Mouse (Mus musculus): ENCODE measurements around the gene Acot7.

The Acot7 gene

DNA sequence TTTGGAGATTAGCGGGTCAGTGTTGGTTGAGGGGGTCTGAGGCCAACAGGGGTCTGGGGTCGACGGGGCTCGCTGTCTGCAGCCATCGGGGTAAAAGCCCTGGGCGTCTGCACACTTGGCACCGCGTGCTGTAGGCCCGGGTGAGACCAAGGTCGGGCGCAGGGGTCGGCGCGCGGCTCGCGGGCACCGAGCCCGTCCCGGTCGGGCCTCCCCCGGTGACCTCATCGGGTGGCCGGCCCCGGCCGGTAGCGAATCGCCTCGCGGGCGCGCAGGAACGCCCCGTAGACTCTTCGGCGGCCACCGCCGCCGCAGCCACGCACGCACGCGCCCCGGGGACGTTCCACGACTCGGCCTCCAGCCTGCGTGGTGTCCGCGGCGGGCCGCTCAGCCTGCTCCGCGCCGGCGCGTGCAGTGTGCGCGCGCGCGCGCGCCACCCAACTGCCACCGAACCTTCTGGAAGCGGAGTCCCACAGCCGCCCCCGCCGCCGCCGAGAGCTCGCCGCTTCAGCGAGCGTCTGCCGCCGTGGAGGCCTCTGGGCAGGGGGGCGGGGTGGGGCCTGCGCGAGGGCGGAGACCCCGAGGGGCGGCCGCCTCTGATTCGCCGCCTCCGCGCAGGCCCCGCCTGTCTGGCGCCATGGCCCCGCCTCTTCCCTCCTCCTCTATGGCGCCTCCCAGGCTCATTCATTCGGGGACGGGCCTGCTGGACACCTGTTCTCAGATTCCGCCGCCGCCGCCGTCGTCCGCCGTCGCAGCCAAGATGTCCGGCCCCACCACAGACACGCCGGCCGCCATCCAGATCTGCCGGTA, at the start of gene Acot7:
Gene Acot7, plus strand, starts transcription at position 598 of the 807 bp plus-strand sequence.
- peak; percentile 93 for DNase-seq

DNA sequence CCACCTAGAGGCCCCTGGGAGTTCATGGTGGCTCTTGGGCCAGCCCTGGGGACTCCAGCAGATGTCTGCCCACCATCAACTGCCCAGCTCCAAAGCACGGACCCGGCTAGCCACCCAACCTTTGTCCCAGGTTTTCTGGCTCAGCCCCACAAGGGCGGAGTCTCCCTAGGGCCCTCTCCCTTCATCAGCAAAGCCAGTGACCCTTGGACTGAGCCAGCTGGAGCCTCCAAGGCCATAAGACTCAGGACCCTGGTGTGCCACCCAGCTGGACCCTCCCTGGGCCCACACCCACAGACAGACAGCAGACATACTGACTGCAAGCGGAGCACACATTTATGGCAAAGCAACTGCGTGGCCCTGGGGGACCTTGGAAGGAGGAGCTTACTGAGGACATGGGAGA, 49.1 kb upstream of the Acot7 start:
- no peak for DNase-seq

DNA sequence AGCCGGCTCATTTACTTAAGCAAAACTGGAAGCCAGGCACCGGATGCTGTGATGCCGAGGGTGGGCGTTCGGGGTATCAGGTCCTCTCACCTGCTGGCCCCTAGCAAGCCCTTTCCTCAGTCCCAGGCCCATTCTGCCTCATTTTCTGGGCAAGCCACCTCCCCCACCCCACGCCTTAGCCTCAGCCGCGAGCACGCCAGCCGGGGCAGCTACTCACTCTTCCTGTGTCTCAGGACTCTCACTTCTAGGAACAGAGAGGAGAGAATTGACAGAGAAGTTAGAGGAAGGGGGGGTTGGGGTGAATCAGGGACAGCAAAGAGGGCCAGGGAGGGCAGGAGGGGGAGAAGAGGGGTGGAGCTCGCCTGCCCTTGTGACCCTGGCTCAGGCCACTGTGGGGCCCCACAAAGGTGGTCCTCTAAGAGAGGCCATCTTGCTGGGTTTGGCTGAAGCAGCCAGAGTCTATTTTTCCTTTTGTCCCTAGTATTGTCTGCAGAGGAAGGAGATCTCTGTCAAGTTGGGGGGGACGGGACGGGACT, 48.5 kb upstream of the Acot7 start:
- DNase-seq = no peak

DNA sequence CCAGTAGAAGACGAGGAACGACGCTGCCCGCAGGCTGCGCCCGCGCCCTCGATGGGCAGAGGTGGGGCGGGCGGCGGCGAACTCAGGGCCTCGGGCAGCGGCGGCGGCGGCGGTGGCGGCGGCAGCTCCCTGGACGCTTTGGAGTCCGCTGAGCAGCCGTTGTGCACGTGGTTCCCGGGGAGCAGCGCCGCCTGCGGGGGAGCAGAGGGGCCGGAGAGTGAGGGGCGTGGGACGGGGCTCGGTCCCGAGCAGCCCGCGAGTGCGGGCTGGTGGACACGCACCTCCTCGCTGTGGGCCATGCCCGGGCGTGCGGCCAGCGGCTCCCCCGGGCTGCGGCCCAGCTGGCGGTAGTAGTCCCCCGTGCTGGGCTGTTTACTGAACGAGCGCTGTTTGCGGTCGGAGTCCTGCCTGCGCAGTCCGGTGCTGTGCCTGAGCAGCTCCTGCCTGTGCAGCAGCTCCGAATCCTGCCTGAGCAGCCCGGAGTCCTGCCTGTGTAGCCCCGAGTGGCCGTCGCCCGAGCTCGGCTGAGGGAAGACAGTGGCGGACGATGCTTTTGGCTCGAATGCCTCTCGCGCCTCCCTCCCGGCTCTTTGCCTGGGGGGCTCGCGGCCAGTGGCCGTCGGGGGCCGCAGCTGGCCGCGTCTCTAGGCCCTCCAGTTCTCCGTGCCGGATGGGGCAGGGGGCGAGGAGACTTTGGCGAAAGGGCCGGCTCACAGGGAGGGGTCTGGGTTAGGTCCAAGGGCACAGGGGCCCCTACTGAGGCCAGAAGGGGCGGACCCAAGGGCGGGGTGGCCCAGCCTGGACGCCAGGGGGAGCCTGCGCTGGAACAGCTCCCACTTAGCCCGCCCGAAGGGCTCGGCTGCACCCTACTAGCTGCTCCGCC, 46.9 kb upstream of the Acot7 start:
- DNase-seq = no peak

DNA sequence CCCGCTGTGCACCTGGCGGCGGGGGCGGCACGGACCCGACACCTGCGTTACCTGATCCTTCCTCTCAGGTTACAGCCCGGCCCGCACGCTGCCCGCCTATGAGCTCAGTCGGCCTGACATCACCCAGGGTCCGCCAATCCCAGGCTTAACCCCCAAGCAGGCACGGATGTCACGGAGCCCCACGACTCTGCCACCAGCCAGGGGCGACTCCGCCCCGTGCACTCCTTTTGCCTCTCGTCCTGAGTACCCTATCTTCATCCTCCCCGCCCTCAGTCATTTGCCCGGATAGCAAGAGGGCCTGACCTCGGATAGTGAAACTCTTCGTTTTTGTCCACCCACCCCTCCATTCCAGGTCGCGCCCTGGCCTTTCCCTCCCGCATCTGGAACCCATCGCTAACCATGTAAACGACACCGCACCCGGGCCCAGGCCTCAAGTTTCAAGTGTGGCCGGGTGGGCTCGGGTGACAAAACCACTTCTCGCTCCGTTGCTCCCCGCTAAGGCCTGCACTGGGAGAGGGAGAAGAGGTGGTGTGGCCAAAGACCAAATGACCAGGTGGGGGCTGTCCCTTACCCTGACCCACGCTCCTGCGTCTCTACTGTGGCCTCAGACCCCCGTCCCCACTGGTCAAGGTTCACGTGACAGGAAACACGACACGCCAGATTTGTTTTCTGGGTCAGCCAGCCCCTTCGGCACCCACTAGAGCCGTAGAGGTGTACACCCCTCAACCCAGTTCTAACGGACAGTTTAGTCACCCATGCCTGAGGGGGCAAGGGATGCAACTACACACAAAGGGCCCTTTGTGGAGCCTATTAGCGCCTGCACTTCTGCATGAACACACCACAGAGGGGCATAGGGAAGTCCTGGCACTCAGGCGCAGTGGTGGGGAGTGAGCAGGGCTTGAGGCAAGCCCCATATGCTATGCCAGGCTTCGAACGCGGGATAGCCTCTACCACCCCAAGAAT, 45.8 kb upstream of the Acot7 start:
- DNase-seq = no peak

DNA sequence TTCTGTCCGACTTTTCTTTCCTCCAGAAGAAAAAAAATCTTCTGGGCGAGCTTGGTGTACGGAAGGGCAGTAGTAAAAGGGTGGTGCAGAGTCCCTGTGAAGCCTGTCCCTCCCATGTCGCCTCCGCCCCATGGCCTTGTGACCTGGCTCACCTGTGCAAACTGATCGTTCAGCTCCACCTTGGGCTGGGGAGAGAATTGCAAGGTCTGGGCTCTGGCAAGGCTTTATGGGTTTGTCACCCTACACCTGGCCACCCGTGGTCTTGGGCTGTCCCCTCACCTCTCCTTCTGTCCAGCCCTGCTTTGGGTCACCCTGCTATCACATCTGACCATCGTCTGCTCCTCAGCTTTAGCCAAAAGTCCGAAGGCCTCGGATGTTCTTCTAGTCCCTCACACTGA, 45.2 kb upstream of the Acot7 start:
- DNase-seq = no peak

DNA sequence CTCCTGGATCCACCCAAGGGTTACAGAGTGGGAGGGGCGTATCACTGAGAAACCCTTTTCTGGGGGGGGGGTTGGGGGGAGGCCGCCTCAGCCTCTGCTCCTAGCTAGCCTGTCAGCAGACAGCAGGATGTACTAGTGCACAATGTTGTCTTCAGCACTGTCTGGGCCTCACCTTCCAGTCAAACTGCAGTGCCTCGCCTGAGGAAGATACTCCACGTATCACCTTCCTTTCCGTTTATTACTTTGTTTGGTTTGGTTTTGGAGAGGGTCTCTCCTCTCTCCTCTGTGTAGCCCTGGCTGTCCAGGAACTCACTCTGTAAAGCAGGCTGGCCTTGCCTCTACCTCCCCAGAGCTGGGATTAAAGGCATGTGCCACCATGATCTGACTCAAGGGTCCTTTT, 44.7 kb upstream of the Acot7 start:
- DNase-seq = no peak

DNA sequence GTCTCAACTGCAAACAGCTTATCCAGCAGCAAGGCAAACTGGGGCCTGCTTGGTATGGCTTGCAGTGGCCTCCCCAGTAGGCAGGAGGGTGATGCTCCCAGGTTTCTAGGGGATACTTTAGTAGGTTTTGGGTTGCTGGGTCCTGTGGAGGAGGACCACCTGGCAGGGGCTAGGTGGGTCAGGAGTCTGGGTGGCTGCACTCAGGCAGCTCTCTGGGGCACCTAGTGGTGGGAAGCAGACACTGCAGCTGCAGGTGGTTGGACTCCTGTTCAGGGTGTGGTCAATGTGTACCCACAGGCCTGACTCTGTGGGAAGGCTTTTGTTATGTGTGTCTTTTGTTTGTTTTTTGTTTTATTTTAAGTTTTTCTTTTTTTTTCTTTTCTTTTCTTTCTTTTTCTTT, 43.4 kb upstream of the Acot7 start:
- no peak for DNase-seq

DNA sequence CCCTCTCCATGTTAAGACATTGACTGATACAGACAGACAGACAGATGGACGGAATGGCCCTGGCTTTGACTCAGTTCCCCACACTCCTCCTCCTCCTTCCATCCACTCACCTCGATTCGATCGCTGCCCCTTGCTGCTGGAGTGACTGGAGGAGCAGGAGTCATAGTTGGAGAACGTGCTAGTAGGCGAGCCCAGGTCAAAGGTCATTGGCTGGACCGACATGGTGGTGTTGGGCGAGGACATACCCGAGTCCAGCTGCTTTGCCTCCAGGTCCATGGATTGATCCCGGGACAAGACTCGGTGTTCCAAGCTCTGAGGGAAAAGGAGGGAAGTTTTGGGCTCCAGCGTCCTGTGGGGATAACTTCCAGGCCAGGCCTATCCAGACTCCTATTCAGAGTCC, 42.6 kb upstream of the Acot7 start:
- no peak for DNase-seq

DNA sequence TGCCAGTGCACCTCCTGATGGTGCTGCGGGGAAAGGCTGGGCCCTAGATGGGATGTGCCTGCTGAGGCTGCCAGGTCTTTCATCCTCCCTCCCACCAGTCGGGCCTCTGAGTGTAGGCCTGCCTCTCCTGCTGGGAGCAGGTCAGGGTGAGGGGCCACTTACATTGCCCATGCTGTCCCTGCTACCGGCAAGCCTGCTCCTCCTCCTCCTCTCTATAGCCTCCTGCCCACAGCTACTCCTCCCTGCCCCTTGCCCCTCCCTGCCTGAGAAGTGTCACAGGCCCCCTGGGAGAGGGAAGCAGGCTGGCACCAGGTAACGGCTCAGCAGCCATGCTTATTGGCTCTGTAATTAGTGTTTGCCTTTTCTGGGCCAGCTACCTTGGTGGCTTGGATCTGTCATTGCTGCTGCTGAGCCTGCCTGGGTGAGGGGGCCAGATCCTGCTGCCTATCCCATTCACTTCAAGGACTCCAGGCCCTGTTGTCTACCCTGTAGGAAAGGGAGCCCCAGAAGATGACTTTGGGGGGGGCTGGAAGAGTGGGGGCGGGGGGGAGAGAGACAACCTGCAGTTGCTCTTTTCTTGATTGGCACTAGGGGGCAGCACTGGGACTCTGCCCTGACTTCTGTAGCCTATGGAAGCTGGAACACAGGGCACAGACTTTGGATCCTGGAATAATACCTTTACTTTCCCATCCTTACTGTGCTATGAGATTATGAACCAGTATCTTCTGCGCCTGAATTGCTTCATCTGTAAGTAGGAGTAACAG, 41.6 kb upstream of the Acot7 start:
- no peak for DNase-seq

DNA sequence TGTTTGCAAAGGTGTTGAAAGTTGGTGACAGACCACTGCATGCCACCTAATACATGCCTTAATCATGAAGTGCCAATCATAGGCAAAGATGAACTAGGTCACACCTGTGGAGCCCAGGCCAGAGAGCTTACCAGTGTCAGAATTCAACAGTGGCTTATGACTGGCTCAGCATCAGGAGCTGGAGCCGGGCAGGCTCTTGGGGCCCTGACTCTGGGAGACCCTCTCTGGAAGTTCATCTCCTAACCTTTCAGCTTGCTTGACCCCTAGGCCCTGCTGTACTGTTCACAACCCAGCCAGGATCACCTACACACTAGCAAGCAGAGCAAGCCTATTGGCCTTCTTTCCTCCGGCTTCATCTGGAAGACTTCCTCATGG, 41.1 kb upstream of the Acot7 start:
- no peak for DNase-seq

DNA sequence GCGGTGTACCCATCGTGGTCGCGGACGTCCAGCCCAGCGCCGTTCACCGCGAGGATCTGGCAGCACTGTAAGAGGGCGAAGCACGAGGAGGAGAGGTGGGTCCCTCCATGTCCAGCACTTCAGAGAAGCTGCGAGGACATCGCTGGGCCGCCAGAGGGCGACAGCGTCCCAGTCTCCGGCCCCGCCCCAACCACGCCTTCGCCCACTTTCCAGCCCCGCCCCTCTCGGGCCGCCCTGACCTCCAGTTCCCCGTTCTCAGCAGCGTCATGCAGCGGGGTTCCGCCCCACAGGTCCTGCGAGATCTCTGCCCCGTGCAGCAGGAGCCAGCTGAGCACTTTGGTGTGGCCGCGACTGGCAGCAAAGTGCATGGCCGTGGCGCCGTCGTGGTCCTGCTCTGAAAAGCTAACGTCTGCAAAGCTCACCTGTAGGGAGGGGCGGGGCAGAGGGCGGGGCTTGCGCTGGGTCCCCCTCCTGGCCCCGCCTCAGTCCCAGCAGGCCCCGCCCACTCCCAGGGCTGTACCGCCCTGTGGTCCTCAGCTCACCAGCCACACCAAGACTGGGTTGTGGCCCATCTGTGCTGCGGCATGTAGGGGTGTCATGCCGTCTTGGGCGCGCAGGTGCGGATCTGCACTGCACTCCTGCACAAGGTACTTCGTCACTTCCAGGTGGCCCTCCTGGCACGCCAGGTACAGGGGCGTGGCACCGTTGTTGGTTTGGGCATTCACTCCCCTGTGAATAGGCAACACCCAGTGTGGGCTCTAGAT, 39.3 kb upstream of the Acot7 start:
- peak; percentile 80 for DNase-seq

DNA sequence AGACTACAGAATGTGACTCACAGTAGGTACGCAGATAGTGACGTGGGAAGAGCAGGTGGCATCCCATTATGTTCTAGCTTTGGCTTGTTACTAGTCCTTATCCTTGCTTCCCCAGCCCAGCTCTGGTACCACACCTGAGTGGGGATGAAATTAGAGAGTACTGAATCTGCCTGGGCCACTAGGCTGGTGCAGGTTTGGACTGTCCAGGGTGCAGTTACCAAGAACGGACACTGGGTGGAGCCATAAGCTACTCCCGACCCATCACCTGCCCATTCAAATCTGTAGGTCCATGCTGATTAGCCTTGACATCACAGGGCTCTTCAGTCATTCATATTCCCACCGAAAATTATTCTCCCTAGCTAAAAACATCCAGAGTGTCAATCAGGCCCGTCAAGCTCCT, 37.5 kb upstream of the Acot7 start:
- no peak for DNase-seq

DNA sequence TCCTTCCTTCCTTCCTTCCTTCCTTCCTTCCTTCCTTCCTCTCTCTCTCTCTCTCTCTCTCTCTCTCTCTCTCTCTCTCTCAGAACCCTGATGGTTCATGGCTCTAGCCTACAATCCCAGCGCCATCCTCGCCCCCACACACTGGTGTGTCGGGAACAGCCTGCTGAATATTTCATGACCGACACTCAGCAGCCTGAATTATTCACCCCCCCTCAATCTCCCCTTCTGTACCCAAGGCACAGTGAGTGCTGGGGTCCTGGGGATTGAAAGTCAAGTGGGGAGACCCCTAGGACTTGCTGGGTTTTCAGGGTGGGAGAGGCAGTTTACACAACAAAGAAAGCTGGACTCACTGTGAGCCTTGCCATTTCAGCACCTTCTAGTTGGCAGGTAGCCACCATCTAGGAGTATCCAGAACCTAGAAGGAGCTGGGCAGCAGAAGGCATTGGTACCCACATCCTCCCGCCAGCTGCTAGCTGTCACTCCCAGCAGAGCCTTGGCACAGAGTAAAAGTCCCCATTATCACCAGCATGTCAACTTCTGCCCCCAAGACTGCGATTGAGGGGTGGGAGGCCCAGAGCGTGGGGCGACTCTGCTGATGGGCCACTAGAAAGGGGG, 36.3 kb upstream of the Acot7 start:
- DNase-seq = no peak

DNA sequence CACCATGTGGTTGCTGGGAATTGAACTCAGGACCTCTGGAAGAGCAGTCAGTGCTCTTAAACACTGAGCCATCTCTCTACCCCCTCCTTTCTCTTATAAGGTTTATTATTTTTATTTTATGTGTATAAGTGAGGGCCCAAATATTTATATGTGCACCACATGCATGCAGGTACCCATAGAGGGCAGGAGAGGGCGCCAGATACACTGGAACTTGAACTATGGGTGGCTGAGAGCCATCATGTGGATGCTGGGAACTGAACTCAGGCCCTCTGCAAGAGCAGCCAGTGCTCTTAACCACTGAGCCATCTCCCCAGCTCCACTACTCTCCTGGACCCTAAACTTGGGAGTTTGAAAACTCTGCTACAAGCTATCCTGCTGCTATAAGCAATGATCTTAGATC, 34.3 kb upstream of the Acot7 start:
- no peak for DNase-seq

DNA sequence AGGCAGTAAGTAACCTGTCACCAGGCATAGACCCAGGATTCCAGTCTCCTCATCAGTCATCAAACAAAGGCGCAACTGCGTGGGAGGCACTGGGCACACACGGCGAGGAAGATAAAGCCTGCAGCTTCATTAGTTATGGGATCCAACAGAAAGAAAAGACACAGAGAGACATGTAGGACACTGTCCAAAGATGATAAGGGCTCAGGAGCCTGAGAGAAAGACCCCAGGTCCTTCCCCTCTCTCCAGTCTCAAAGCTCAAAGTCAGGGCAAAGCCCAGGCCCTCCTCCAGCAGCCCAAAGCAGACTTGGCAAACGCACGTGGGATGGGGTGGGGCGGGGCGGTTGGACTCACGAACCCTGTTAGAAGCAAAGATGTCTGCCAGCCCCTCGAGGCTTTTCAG, 32.5 kb upstream of the Acot7 start:
- no peak for DNase-seq

DNA sequence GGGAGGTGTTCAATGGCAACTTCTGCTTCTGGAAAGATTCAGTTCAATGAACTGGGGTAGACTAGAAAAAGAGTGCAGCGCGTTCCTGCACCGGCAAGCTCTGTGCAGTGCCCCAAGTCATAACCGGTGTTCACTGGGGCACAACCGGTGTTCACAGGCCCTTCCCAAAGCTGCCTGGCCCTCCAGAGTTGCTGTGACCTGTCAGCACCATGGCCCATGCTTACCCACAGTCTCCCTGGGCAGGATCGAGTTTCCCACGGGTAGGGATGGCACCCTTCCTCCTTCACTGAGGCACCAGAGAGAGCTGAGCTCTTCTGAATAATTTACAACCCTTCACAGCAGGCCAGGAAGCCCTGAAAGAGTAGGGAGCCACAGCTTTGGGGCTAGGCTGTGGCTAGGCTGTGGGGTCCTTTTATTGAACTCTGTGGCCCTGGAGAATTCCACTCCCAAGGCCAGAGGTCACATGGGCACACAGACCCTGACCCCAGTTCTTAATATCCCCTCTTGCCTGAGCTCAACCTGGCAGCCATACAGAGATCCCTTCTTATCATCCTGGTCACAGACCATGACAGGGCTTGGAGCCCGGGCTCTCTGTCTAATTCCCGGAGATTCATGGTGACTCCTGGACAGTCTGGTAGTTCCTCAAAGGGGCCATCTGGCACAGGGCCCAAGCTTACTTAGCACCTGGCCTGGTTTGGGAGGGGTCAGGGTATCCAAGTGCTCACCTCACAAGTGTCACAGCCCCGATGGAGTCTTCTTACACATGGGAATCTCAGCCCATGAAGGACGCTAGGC, 31.7 kb upstream of the Acot7 start:
- no peak for DNase-seq

DNA sequence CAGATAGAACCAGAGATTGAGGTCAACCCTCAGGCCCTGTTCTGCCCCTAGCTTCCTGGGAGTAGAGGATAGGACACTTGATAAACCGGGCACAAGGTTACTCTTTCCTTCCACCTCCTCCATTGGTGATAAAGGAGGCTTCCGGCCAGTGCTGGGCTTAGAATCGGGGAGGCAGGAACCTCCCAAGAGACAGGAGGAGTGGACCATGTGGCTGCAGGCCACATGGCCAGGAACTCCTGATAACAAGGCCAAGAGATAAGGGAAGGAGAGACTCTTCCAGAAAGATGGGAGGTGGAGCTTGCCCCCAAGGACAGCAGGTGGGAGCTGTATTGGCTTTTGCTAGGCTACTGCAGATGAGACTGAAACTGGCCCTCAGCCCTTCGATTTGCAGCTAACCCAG, 27.4 kb upstream of the Acot7 start:
- DNase-seq = no peak

DNA sequence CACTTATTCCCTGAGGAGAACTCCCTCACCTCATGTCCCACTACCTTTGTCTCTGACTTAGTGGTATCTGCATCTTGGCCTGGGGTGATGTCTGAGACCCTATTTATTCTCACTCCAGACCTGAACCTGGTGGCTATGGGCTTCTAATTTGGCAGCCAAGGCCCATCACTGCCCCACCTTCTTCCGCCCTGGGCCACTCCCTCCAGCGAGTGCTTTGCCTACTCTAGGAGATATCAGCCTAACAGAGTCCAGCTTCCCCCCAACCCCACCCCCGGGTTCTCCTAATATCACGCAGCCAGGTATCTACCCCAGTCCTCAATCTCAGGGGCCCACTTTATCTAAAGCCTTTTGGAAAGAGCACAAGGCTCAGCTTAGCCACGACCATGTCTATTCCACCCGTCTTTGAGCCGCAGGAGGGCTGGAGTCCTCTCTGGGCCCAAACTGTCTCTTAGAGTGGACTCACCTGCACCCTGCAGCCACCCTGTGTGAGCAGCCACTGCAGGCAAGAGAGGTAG, 26.4 kb upstream of the Acot7 start:
- no peak for DNase-seq

All from cerebellum, adult 9-10 months (tissue).